Mouse (Mus musculus): Measurements from ENCODE around the gene Ccnt1.
A peak's percentile ranks its signal among the peaks of the same experiment; 100 is the strongest.

Gene Ccnt1

GRCm38 (mm10) chr15:98595049-98595448 lies 24.3 kb upstream of the Ccnt1 start:
- DNase-seq (ENCODE audit: low spot score): no peak

GRCm38 (mm10) chr15:98594193-98594592 lies 23.5 kb upstream of the Ccnt1 start:
- no peak for DNase-seq (ENCODE audit: low spot score)

- DNase-seq (ENCODE audit: low spot score): no peak
Observed at GRCm38 (mm10) chr15:98591396-98591795, 20.7 kb upstream of the Ccnt1 start.

GRCm38 (mm10) chr15:98589640-98590336 lies 19.1 kb upstream of the Ccnt1 start:
- DNase-seq (ENCODE audit: low spot score): no peak

GRCm38 (mm10) chr15:98587751-98588150 lies 17.0 kb upstream of the Ccnt1 start:
- DNase-seq (ENCODE audit: low spot score): no peak

- DNase-seq (ENCODE audit: low spot score): peak; percentile 65
Observed at GRCm38 (mm10) chr15:98586141-98586540, 15.4 kb upstream of the Ccnt1 start.

GRCm38 (mm10) chr15:98585421-98585820 lies 14.7 kb upstream of the Ccnt1 start:
- no peak for DNase-seq (ENCODE audit: low spot score)

GRCm38 (mm10) chr15:98582996-98583395 lies 12.3 kb upstream of the Ccnt1 start:
- no peak for DNase-seq (ENCODE audit: low spot score)

GRCm38 (mm10) chr15:98582410-98582809 lies 11.7 kb upstream of the Ccnt1 start:
- DNase-seq (ENCODE audit: low spot score): no peak

GRCm38 (mm10) chr15:98579795-98580464 lies 9.2 kb upstream of the Ccnt1 start:
- DNase-seq (ENCODE audit: low spot score): peak; percentile 61

GRCm38 (mm10) chr15:98579310-98579709 lies 8.6 kb upstream of the Ccnt1 start:
- DNase-seq (ENCODE audit: low spot score): no peak

- no peak for DNase-seq (ENCODE audit: low spot score)
Observed at GRCm38 (mm10) chr15:98573293-98573692, 2.6 kb upstream of the Ccnt1 start.

GRCm38 (mm10) chr15:98569795-98570365 lies 843 bp downstream of the Ccnt1 start:
- DNase-seq (ENCODE audit: low spot score): no peak

GRCm38 (mm10) chr15:98569216-98569615 lies 1.5 kb downstream of the Ccnt1 start:
- DNase-seq (ENCODE audit: low spot score): no peak

- no peak for DNase-seq (ENCODE audit: low spot score)
Observed at GRCm38 (mm10) chr15:98568256-98569033, 2.3 kb downstream of the Ccnt1 start.

- DNase-seq (ENCODE audit: low spot score): peak; percentile 99
Observed at GRCm38 (mm10) chr15:98567278-98568134, 3.2 kb downstream of the Ccnt1 start.

- DNase-seq (ENCODE audit: low spot score): no peak
Observed at GRCm38 (mm10) chr15:98566973-98567277, 3.8 kb downstream of the Ccnt1 start.

GRCm38 (mm10) chr15:98557186-98557585 lies 13.5 kb downstream of the Ccnt1 start:
- no peak for DNase-seq (ENCODE audit: low spot score)

- no peak for DNase-seq (ENCODE audit: low spot score)
Observed at GRCm38 (mm10) chr15:98555881-98556280, 14.8 kb downstream of the Ccnt1 start.

- DNase-seq (ENCODE audit: low spot score): no peak
Observed at GRCm38 (mm10) chr15:98552758-98553157, 18.0 kb downstream of the Ccnt1 start.

GRCm38 (mm10) chr15:98546843-98547242 lies 23.9 kb downstream of the Ccnt1 start:
- no peak for DNase-seq (ENCODE audit: low spot score)

- DNase-seq (ENCODE audit: low spot score): no peak
Observed at GRCm38 (mm10) chr15:98545151-98545550, 25.6 kb downstream of the Ccnt1 start.

All from spleen, adult 12 weeks (tissue).